Mouse (Mus musculus): ENCODE measurements around the gene Phc2. TPM values are rescaled to one million over a fixed set of nuclear protein-coding genes. Genes with fewer than 3 reads are reported as not detected.

Phc2 gene
- total and polyA plus RNA-seq, 3 experiments = 23.7 to 65.5 TPM; not detected in 1

DNA sequence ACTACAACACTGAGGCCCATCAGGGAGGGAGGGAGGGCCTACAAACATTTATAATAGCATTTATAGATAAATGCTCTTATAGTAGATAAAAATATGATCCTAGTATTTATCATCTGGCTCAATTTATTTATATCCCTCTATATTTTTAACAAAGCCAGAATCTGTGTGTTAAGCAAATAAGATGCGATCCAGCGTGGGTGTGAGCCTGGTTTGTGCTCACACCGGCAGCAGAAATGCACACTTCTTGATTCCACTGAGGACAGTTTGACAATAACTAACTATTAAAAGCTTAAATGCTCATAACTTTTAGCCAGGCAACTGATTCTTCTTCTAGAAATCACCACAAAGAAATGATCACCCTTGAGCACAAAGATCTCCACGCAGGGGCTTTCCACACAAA lies 133.6 kb downstream of the Phc2 start:
- no peaks in the 10 kb centered on the region for H3K79me2 ChIP-seq (ENCODE audit: control insufficient read depth, insufficient read depth, low read length, poor library complexity)
- DNase-seq (ENCODE audit: low read depth, low spot score) = no peak

DNA sequence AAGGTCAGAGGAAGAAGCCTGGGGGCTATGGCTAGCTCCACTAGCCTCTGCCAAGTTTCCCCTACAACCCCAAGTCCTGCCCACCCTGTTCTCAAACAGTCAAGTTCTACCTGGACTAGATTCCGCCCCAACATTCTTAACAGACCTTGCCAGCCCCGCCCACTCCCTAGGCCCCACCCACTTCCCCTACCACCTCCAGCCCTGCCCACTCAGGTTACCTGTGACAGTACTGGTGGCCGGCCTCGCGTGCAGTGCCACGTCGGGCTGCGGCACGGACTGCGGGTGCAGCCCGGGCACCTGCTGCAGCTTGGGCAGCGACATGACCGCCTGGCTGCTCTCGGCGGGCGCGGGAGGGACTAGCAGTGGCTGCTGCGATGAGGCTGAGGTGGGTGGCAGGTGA lies 135.1 kb downstream of the Phc2 start:
- Histone ChIP-seq H3K36me3 (ENCODE audit: control insufficient read depth in 1 of 2, insufficient read depth in 2 of 2, low read length in 2 of 2) (no peaks in the 10 kb centered on the region; a peak in 1 of 4 replicates), H3K4me1 (ENCODE audit: control insufficient read depth in 1 of 2, insufficient read depth in 2 of 2, low read length in 2 of 2) (no peaks in the 10 kb centered on the region), H3K9me3 (replicated peaks; ENCODE audit: insufficient read depth, low read length) (no peaks in the 10 kb centered on the region), H3K9ac (ENCODE audit: control insufficient read depth, low read depth, low read length, poor library complexity, severe bottlenecking) (no peak overlapping the region), H3K79me2 (ENCODE audit: control insufficient read depth, insufficient read depth, low read length, poor library complexity) (no peaks in the 10 kb centered on the region), H3K27me3 (ENCODE audit: control insufficient read depth in 1 of 2, insufficient read depth in 2 of 2, low read length in 2 of 2) (no peaks in the 10 kb centered on the region), H3K27ac (ENCODE audit: control insufficient read depth, low read depth, low read length) (no peak overlapping the region), H3K4me3 (ENCODE audit: control insufficient read depth in 1 of 2, insufficient read depth in 1 of 2, low read depth in 2 of 2, low read length in 2 of 2) (no peak overlapping the region)
- DNase-seq (ENCODE audit: low read depth, low spot score) = no peak
- TF ChIP-seq RAD21 (IDR thresholded peaks at IDR 0.05; ENCODE audit: low read depth, low read length) (no peak), ZNF384 (IDR thresholded peaks at IDR 0.05; ENCODE audit: low read depth, low read length) (no peak), ZMIZ1 (IDR thresholded peaks at IDR 0.05; ENCODE audit: low read depth, low read length) (no peak), TCF12 (IDR thresholded peaks at IDR 0.05; ENCODE audit: low read depth, low read length) (no peak), TAL1 (IDR thresholded peaks at IDR 0.05; ENCODE audit: low read length) (no peak), CHD1 (IDR thresholded peaks at IDR 0.05; ENCODE audit: low read depth, low read length) (no peak), E2F4 (IDR thresholded peaks at IDR 0.05; ENCODE audit: borderline replicate concordance, low read depth, low read length) (no peak), JUND (IDR thresholded peaks at IDR 0.05; ENCODE audit: low read depth, low read length) (no peak), USF1 (IDR thresholded peaks at IDR 0.05; ENCODE audit: low read depth, low read length) (no peak), MYB (IDR thresholded peaks at IDR 0.05; ENCODE audit: low read depth, low read length) (no peak), MYC (IDR thresholded peaks at IDR 0.05; ENCODE audit: low read depth, low read length) (no peak), GATA1 (IDR thresholded peaks at IDR 0.05; ENCODE audit: low read depth, low read length) (no peak), CTCF (IDR thresholded peaks at IDR 0.05 in 2 of 3, conservative IDR thresholded peaks at IDR 0.05 in 1 of 3; ENCODE audit: control insufficient read depth in 1 of 3, insufficient read depth in 1 of 3, low read depth in 2 of 3, low read length in 3 of 3, poor library complexity in 1 of 3, severe bottlenecking in 1 of 3) (no peak), EP300 (IDR thresholded peaks at IDR 0.05; ENCODE audit: low read depth in 1 of 2, low read length in 2 of 2) (no peak), RCOR1 (IDR thresholded peaks at IDR 0.05; ENCODE audit: low read depth, low read length) (no peak), MXI1 (IDR thresholded peaks at IDR 0.05; ENCODE audit: low read depth, low read length) (no peak), POLR2A (IDR thresholded peaks at IDR 0.05; ENCODE audit: control insufficient read depth in 1 of 2, insufficient read depth in 1 of 2, low read depth in 1 of 2, low read length in 2 of 2, poor library complexity in 1 of 2) (no peak), ZC3H11A (IDR thresholded peaks at IDR 0.05; ENCODE audit: low read depth, low read length) (no peak), HCFC1 (IDR thresholded peaks at IDR 0.05; ENCODE audit: low read depth, low read length) (no peak), POLR2AphosphoS5 (IDR thresholded peaks at IDR 0.05; ENCODE audit: borderline replicate concordance, low read depth, low read length) (no peak)

More for the DNA sequence above, 133.6 kb downstream of the Phc2 start:
- H3K27ac ChIP-seq (ENCODE audit: control insufficient read depth, low read depth, low read length) = no peak overlapping the region
- H3K4me1 ChIP-seq (ENCODE audit: control insufficient read depth in 1 of 2, insufficient read depth in 2 of 2, low read length in 2 of 2) = no peaks in the 10 kb centered on the region
- no peaks in the 10 kb centered on the region for H3K27me3 ChIP-seq (ENCODE audit: control insufficient read depth in 1 of 2, insufficient read depth in 2 of 2, low read length in 2 of 2)
- no peak overlapping the region for H3K4me3 ChIP-seq (ENCODE audit: control insufficient read depth in 1 of 2, insufficient read depth in 1 of 2, low read depth in 2 of 2, low read length in 2 of 2)
- H3K36me3 ChIP-seq (ENCODE audit: control insufficient read depth in 1 of 2, insufficient read depth in 2 of 2, low read length in 2 of 2) = no peaks in the 10 kb centered on the region; a peak in 1 of 4 replicates
- H3K9ac ChIP-seq (ENCODE audit: control insufficient read depth, low read depth, low read length, poor library complexity, severe bottlenecking) = no peak overlapping the region
- no peak for TF ChIP-seq HCFC1 (IDR thresholded peaks at IDR 0.05; ENCODE audit: low read depth, low read length)
- TF ChIP-seq ZNF384 (IDR thresholded peaks at IDR 0.05; ENCODE audit: low read depth, low read length) = no peak
- TF ChIP-seq POLR2A (IDR thresholded peaks at IDR 0.05; ENCODE audit: control insufficient read depth in 1 of 2, insufficient read depth in 1 of 2, low read depth in 1 of 2, low read length in 2 of 2, poor library complexity in 1 of 2) = no peak
- no peak for TF ChIP-seq MEF2A (IDR thresholded peaks at IDR 0.05; ENCODE audit: extremely low read depth, insufficient replicate concordance, low read depth, low read length, poor library complexity, severe bottlenecking)
- no peak for TF ChIP-seq ELF1 (IDR thresholded peaks at IDR 0.05; ENCODE audit: low read depth, low read length)
- TF ChIP-seq GATA1 (IDR thresholded peaks at IDR 0.05; ENCODE audit: low read depth, low read length) = no peak
- no peak for TF ChIP-seq ZC3H11A (IDR thresholded peaks at IDR 0.05; ENCODE audit: low read depth, low read length)
- no peak for TF ChIP-seq CTCF (IDR thresholded peaks at IDR 0.05 in 2 of 3, conservative IDR thresholded peaks at IDR 0.05 in 1 of 3; ENCODE audit: control insufficient read depth in 1 of 3, insufficient read depth in 1 of 3, low read depth in 2 of 3, low read length in 3 of 3, poor library complexity in 1 of 3, severe bottlenecking in 1 of 3)
- TF ChIP-seq MYC (IDR thresholded peaks at IDR 0.05; ENCODE audit: low read depth, low read length) = no peak
- no peak for TF ChIP-seq MAX (IDR thresholded peaks at IDR 0.05; ENCODE audit: low read length)
- TF ChIP-seq SIN3A (IDR thresholded peaks at IDR 0.05; ENCODE audit: low read length) = no peak
- TF ChIP-seq RAD21 (IDR thresholded peaks at IDR 0.05; ENCODE audit: low read depth, low read length) = no peak
- no peak for TF ChIP-seq POLR2AphosphoS2 (IDR thresholded peaks at IDR 0.05; ENCODE audit: low read length)
- TF ChIP-seq CHD2 (IDR thresholded peaks at IDR 0.05; ENCODE audit: low read length) = no peak
- TF ChIP-seq ETS1 (IDR thresholded peaks at IDR 0.05; ENCODE audit: low read depth, low read length) = no peak
- TF ChIP-seq USF2 (IDR thresholded peaks at IDR 0.05; ENCODE audit: borderline replicate concordance in 1 of 2, insufficient read depth in 1 of 2, low read depth in 1 of 2, low read length in 2 of 2) = no peak
- no peak for TF ChIP-seq RCOR1 (IDR thresholded peaks at IDR 0.05; ENCODE audit: low read depth, low read length)
- TF ChIP-seq TBP (IDR thresholded peaks at IDR 0.05; ENCODE audit: low read depth, low read length) = no peak
- no peak for TF ChIP-seq E2F4 (IDR thresholded peaks at IDR 0.05; ENCODE audit: borderline replicate concordance, low read depth, low read length)
- no peak for TF ChIP-seq ZMIZ1 (IDR thresholded peaks at IDR 0.05; ENCODE audit: low read depth, low read length)
- no peaks in the 10 kb centered on the region for H3K9me3 ChIP-seq (replicated peaks; ENCODE audit: insufficient read depth, low read length)

Data from MEL (cell line).